Mouse (Mus musculus): ENCODE measurements around the gene Gm21974.
"Not testable (repeated sequence)": the region's sequence is repeated elsewhere in the genome, so short reads cannot be mapped to it uniquely, and the experiment has no call there.

DNA sequence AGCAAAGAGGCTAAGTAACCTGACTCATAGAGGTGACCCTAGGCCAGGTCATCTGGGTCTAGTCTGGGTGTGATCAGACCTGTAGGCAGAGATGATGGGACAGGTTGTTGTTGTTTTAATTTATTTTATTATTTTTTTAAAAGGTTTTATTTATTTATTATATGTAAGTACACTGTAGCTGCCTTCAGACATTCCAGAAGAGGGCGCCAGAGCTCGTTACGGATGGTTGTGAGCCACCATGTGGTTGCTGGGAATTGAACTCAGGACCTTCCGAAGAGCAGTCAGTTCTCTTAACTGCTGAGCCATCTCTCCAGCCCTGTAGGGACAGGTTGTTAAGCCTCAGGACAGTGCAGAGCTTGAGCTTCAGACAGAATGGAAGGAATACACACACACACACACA, 57.4 kb downstream of the Gm21974 start:
- not testable (repeated sequence) for TF ChIP-seq CTCF (IDR thresholded peaks at IDR 0.05; ENCODE audit: low read depth, low read length); POLR2A (IDR thresholded peaks at IDR 0.05; ENCODE audit: insufficient read depth, low read length); EP300 (IDR thresholded peaks at IDR 0.05; ENCODE audit: insufficient read depth, low read depth, low read length)
